Mouse (Mus musculus): ENCODE measurements around the gene Kif26a. TPM values are rescaled to one million over a fixed set of nuclear protein-coding genes. Genes with fewer than 3 reads are reported as not detected.

Gene Kif26a
- polyA plus RNA-seq, 1 experiment from 2014 or later, result 4.7 TPM

GRCm38 (mm10) chr12:112153597-112153996 lies 7.6 kb downstream of the Kif26a start:
- no peak overlapping the region; the same call in 1 of the 2 replicates for H3K27ac ChIP-seq (ENCODE audit: low read length)

DNA sequence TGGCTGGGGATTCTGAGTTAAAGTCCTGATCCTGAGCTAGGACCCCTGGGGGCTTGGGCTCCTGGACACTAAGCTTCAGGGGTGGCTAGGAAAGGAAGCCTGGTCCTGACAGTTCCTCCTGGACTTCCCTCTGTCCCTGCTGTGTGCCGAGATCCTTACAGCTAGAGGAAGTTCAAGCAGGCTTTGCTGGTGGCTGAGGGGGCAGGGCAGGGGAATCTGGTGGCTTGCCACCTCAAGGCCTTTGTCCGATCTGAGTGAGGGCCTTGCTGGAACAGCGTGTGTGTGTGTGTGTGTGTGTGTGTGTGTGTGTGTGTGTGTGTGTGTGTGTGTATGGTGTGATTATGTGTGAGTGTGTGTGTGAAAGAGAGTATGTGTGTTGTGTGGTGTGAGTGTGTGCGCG lies 8.5 kb downstream of the Kif26a start:
- H3K4me1 ChIP-seq (ENCODE audit: control insufficient read depth, insufficient read depth, low read length), result peaks cover 29% of the 10 kb centered on the region
- WGBS, result 43% methylated on average over 5 of the region's 5 CpGs
- H3K4me2 ChIP-seq (ENCODE audit: low read length), result no peak overlapping the region

More at GRCm38 (mm10) chr12:112153597-112153996, 7.6 kb downstream of the Kif26a start:
- Histone ChIP-seq H3K4me1 (ENCODE audit: control insufficient read depth, insufficient read depth, low read length) (peaks cover 31% of the 10 kb centered on the region), H3K4me2 (ENCODE audit: low read length) (no peak overlapping the region), H3K9me3 (replicated peaks; ENCODE audit: control insufficient read depth, low read length, poor library complexity, severe bottlenecking) (no peaks in the 10 kb centered on the region), H3K36me3 (ENCODE audit: control insufficient read depth, insufficient read depth, low read length) (no peaks in the 10 kb centered on the region), H3K9ac (ENCODE audit: low read depth, low read length) (no peak overlapping the region), H3K27me3 (ENCODE audit: control insufficient read depth, insufficient read depth, low read depth, low read length) (no peaks in the 10 kb centered on the region; the same call in 1 of the 2 replicates), H3K4me3 (ENCODE audit: low read depth, low read length) (no peak overlapping the region)
- 79% methylated on average over 12 of the region's 12 CpGs for WGBS
- no peak for ATAC-seq

DNA sequence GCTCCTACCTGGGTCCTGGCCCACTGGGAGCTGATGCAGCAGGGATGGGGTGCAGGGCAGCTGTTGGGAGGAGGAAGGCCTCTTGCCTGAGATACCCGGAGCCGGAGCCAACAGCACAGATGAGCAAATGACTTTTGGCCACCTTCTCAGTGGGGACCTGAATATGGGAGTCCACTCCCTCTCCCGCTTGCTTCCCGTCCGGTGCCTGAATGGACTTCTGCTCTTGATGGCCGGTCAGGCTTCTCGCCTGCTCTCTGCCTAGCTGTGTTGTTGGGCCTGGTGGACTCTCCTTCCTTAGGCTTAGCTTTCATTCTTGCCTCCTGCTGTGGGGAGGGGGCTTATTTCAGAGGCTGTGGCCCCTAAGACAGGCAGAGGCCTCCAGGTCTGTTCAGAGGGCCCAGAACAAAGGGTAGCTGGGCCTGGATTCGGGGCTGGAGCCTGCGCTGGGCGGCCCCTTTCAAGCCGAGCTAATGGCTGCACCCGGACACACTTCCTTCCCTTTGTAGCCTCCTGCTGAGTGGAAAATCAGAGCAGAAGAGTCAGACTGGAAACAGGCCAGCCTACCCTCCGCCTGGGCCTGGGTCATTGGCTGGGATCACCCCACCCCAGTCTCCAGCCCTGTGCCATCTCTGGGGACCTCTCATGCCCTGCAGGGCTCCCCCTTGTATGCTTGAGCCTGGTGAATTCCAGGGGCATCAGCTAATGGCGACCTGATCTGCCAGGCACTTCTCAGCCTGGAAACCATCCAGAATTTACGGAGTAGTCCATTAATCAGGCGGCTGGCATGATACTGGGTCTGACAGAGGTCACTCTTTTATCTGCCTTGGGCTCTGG lies 9.4 kb downstream of the Kif26a start:
- Histone ChIP-seq H3K27me3 (ENCODE audit: control insufficient read depth, insufficient read depth, low read depth, low read length) (no peaks in the 10 kb centered on the region; the same call in 1 of the 2 replicates), H3K4me3 (ENCODE audit: low read depth, low read length) (no peak overlapping the region), H3K27ac (ENCODE audit: low read length) (peak overlapping the region; percentile 57), H3K9me3 (replicated peaks; ENCODE audit: control insufficient read depth, low read length, poor library complexity, severe bottlenecking) (no peaks in the 10 kb centered on the region), H3K9ac (ENCODE audit: low read depth, low read length) (peak overlapping the region; percentile 53; the same call in 1 of the 2 replicates), H3K4me1 (ENCODE audit: control insufficient read depth, insufficient read depth, low read length) (peaks cover 26% of the 10 kb centered on the region), H3K4me2 (ENCODE audit: low read length) (peak overlapping the region; percentile 18; the same call in 1 of the 2 replicates), H3K36me3 (ENCODE audit: control insufficient read depth, insufficient read depth, low read length) (no peaks in the 10 kb centered on the region)
- ATAC-seq, result no peak
- 33% methylated on average over 16 of the region's 16 CpGs for WGBS

More for the DNA sequence above, 8.5 kb downstream of the Kif26a start:
- no peak for ATAC-seq
- no peaks in the 10 kb centered on the region for H3K9me3 ChIP-seq (replicated peaks; ENCODE audit: control insufficient read depth, low read length, poor library complexity, severe bottlenecking)
- H3K4me3 ChIP-seq (ENCODE audit: low read depth, low read length), result no peak overlapping the region
- H3K9ac ChIP-seq (ENCODE audit: low read depth, low read length), result 0 out of 2 replicates have a peak overlapping the region, but pooled peaks have one; percentile 20
- 0 out of 2 replicates have a peak overlapping the region, but pooled peaks have one; percentile 22 for H3K27ac ChIP-seq (ENCODE audit: low read length)
- no peaks in the 10 kb centered on the region for H3K36me3 ChIP-seq (ENCODE audit: control insufficient read depth, insufficient read depth, low read length)
- H3K27me3 ChIP-seq (ENCODE audit: control insufficient read depth, insufficient read depth, low read depth, low read length), result no peaks in the 10 kb centered on the region; the same call in 1 of the 2 replicates

DNA sequence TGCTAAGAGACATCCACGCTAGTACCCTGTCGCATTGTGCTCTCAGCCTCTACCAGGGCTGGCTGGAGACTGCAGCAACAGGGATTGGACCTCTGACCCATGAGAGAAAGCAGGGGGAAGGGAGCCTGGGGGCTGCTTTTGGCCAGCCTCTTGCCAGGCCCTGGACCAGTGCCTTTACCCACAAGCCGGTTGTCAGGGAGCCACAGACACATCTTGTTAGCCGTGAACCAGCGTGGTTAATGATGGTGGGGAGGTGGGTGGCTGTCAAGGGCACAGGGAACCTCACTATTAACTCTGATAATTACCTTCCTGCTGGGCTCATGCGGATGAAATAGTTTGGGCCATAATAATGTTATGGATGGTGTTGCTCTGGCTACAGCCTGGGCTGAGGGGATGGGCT lies 10.8 kb downstream of the Kif26a start:
- no peaks in the 10 kb centered on the region; the same call in 1 of the 2 replicates for H3K27me3 ChIP-seq (ENCODE audit: control insufficient read depth, insufficient read depth, low read depth, low read length)
- WGBS, result 44% methylated on average over 6 of the region's 6 CpGs
- no peak overlapping the region for H3K27ac ChIP-seq (ENCODE audit: low read length)
- peaks cover 22% of the 10 kb centered on the region for H3K4me1 ChIP-seq (ENCODE audit: control insufficient read depth, insufficient read depth, low read length)
- ATAC-seq, result no peak
- H3K9me3 ChIP-seq (replicated peaks; ENCODE audit: control insufficient read depth, low read length, poor library complexity, severe bottlenecking), result no peaks in the 10 kb centered on the region
- 0 out of 2 replicates have a peak overlapping the region, but pooled peaks have one; percentile 38 for H3K9ac ChIP-seq (ENCODE audit: low read depth, low read length)
- no peak overlapping the region for H3K4me3 ChIP-seq (ENCODE audit: low read depth, low read length)
- no peaks in the 10 kb centered on the region for H3K36me3 ChIP-seq (ENCODE audit: control insufficient read depth, insufficient read depth, low read length)
- H3K4me2 ChIP-seq (ENCODE audit: low read length), result no peak overlapping the region

DNA sequence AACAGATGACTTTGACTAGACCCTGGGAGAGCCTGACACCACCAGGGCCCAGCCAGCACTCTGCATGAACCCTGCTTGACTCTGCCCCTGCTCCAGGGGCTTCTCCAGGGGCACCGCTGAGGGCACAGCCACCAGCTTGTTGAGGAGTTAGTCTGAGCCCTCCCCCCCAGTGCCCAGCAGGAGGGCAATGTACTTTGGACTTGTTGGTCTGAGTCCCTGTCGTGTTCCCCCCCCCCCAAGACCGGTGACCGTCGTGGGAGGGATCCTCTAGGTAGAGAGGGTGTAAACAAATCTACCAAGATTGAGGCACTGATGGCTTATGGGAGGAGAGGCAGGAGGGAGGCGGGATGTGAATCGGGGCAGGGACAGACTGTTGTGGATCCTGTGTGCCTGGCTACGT lies 12.2 kb downstream of the Kif26a start:
- Histone ChIP-seq H3K9me3 (replicated peaks; ENCODE audit: control insufficient read depth, low read length, poor library complexity, severe bottlenecking) (no peaks in the 10 kb centered on the region), H3K27ac (ENCODE audit: low read length) (no peak overlapping the region), H3K4me3 (ENCODE audit: low read depth, low read length) (no peak overlapping the region), H3K9ac (ENCODE audit: low read depth, low read length) (no peak overlapping the region), H3K27me3 (ENCODE audit: control insufficient read depth, insufficient read depth, low read depth, low read length) (no peaks in the 10 kb centered on the region; the same call in 1 of the 2 replicates), H3K4me2 (ENCODE audit: low read length) (no peak overlapping the region), H3K36me3 (ENCODE audit: control insufficient read depth, insufficient read depth, low read length) (no peaks in the 10 kb centered on the region), H3K4me1 (ENCODE audit: control insufficient read depth, insufficient read depth, low read length) (peaks cover 21% of the 10 kb centered on the region)
- WGBS, result 67% methylated on average over 8 of the region's 8 CpGs
- no peak for ATAC-seq

GRCm38 (mm10) chr12:112158784-112159183 lies 12.8 kb downstream of the Kif26a start:
- no peak overlapping the region for H3K9ac ChIP-seq (ENCODE audit: low read depth, low read length)
- H3K27me3 ChIP-seq (ENCODE audit: control insufficient read depth, insufficient read depth, low read depth, low read length), result no peaks in the 10 kb centered on the region; the same call in 1 of the 2 replicates
- no peak overlapping the region for H3K27ac ChIP-seq (ENCODE audit: low read length)
- no peak for ATAC-seq
- no peaks in the 10 kb centered on the region for H3K9me3 ChIP-seq (replicated peaks; ENCODE audit: control insufficient read depth, low read length, poor library complexity, severe bottlenecking)
- H3K36me3 ChIP-seq (ENCODE audit: control insufficient read depth, insufficient read depth, low read length), result no peaks in the 10 kb centered on the region
- H3K4me1 ChIP-seq (ENCODE audit: control insufficient read depth, insufficient read depth, low read length), result peaks cover 17% of the 10 kb centered on the region
- no peak overlapping the region for H3K4me3 ChIP-seq (ENCODE audit: low read depth, low read length)
- H3K4me2 ChIP-seq (ENCODE audit: low read length), result no peak overlapping the region

DNA sequence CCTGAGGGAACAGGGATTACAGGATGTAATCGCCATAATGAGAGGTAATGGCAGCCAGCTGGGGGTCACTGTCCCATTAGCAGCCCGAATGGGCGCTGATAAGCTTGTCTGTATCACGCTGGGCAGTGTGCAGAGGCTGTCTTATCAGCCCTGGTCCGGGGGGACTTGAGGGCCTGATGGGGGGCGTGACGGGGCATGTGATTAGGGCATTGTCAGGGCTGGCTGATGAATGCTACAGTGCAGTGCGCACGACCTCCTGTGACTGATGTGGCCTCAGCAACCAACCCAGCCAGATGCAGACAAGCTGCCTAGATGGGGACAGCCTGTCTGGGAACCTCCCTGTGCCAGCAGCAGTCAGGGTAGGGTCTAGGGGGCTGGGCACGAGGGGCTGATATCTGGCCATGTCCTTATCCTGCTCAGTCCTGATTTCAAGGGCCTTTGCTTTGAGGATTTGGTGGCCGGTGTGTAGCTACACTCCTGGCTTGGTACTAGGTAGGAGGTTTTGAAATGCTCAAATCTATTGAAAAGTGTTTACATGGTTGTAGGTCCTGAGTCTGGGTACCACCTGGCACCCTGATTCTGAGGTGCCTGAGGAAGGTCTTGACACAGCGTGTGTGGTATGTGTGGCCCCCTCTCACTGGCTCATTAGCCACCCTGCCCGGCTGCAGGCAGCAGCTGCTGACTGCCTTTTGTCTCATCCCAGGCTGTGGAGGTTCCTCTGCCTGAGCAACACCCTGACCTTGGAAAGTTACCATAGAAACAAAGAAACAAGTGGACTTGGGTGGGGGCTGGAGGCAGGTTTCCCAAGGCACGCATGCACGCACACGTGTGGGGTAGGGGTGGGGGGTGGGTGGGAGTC lies 18.2 kb downstream of the Kif26a start:
- Histone ChIP-seq H3K36me3 (ENCODE audit: control insufficient read depth, insufficient read depth, low read length) (no peaks in the 10 kb centered on the region), H3K4me3 (ENCODE audit: low read depth, low read length) (no peak overlapping the region), H3K9ac (ENCODE audit: low read depth, low read length) (peak overlapping the region; percentile 0; the same call in 1 of the 2 replicates), H3K27me3 (ENCODE audit: control insufficient read depth, insufficient read depth, low read depth, low read length) (no peaks in the 10 kb centered on the region), H3K4me2 (ENCODE audit: low read length) (no peak overlapping the region), H3K4me1 (ENCODE audit: control insufficient read depth, insufficient read depth, low read length) (peaks cover 9% of the 10 kb centered on the region), H3K9me3 (replicated peaks; ENCODE audit: control insufficient read depth, low read length, poor library complexity, severe bottlenecking) (no peaks in the 10 kb centered on the region), H3K27ac (ENCODE audit: low read length) (peak overlapping the region; percentile 1; the same call in 1 of the 2 replicates)
- ATAC-seq, result peak; percentile 33; the same call in 1 of the 2 replicates
- WGBS, result 12% methylated on average over 16 of the region's 16 CpGs

DNA sequence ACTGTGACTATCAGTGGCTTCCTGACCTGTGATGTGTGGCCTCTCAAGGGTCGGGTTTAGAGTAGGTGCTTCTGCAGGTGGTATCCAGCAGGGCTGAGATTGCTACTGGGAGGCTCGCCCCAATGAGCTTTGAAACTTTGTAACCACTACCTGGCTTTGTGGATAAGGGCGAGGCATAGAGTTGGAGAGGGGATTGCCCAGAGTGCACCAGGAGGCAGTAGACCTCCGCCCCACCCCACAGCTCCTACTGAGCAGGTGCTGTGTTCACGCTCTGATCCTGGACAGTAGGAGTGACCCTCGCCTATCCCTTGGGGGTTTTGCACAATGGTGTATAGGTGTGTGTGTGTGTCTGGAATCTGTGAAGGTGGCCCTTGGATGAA lies 18.8 kb downstream of the Kif26a start:
- Histone ChIP-seq H3K9me3 (replicated peaks; ENCODE audit: control insufficient read depth, low read length, poor library complexity, severe bottlenecking) (no peaks in the 10 kb centered on the region), H3K4me1 (ENCODE audit: control insufficient read depth, insufficient read depth, low read length) (peaks cover 14% of the 10 kb centered on the region), H3K4me3 (ENCODE audit: low read depth, low read length) (no peak overlapping the region), H3K9ac (ENCODE audit: low read depth, low read length) (no peak overlapping the region), H3K27ac (ENCODE audit: low read length) (no peak overlapping the region), H3K36me3 (ENCODE audit: control insufficient read depth, insufficient read depth, low read length) (no peaks in the 10 kb centered on the region), H3K4me2 (ENCODE audit: low read length) (no peak overlapping the region), H3K27me3 (ENCODE audit: control insufficient read depth, insufficient read depth, low read depth, low read length) (no peaks in the 10 kb centered on the region)
- ATAC-seq, result no peak
- WGBS, result 65% methylated on average over 6 of the region's 6 CpGs

Measured in midbrain, embryonic 16.5 days (tissue).